Mouse (Mus musculus): ENCODE results near the gene Klk12.

The Klk12 gene

GRCm38 (mm10) chr7:43768597-43768996 lies at the start of gene Klk12:
Gene Klk12 (plus strand): TSS chr7:43768897.
- DNase-seq (ENCODE audit: low read depth, low spot score) = no peak

DNA sequence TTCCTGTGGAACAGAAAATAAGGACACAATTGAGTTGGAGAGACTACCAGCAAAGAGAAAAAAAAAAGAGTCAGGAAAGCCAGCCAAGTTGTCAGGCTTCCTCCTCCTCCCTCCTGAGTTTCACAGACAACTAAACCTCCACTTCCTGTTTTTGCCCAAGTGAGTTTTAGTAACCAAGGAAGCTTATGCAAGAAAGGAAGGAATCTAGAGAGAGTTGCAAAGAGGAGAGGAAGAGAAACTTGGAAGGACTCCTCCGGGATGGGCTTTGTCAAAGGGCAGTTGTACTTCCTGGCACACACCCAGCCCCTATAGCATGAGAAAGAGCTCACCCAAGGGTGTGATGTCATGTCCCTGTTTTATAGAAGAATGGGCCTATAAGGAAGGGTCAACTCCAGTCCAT lies 20.9 kb upstream of the Klk12 start:
- DNase-seq (ENCODE audit: low read depth, low spot score) = no peak

- DNase-seq (ENCODE audit: low read depth, low spot score) = no peak
Measured at GRCm38 (mm10) chr7:43752806-43753205, 15.9 kb upstream of the Klk12 start.

DNA sequence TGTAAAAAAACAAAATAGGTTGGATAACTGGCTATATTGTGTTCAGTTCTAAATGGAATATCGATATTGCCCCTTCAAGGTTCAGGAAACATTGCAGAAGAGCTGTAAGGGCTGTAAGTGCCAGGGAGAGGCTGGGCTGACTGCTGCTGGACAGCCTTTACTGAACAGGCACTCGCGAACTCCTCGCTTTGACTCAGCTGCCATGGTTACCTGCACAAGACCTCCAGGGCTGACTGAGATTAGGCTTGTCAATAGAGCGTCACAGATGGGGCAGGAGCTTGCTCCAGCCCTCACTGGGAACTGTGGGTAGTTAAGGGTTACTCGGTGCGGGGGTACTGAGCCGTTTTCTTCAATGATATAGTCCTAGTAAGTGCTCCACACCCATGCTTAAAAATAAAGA lies 2.2 kb upstream of the Klk12 start:
- no peak for DNase-seq (ENCODE audit: low read depth, low spot score)

DNA sequence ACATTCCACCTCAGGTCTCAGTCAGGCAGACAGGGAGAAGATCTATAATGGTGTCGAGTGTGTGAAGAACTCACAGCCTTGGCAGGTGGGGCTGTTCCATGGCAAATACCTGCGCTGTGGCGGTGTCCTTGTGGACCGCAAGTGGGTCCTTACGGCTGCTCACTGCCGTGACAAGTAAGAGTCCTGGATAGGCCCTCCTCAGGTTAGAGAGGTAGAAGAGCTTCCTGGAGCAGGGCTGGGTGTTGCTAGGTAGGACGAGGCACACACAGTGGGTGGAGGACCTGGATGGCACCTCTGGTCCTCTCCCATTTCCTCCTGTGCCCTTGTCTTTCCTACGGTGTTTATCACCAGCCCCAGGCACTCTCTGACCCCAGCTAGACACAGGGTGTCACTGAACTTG lies 939 bp downstream of the Klk12 start:
- no peak for DNase-seq (ENCODE audit: low read depth, low spot score)

DNA sequence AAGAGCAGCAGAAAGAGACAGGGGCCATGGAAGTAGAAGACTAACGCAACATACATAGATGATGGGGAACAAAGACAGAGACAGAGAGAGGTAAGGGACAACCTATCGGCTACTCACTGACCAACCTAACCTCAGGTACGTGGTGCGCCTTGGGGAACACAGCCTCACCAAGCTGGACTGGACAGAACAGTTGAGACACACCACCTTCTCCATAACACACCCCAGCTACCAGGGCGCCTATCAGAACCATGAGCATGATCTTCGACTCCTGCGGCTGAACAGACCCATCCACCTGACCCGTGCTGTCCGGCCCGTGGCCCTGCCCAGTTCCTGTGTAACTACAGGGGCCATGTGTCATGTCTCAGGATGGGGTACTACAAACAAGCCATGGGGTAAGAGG lies 2.0 kb downstream of the Klk12 start:
- no peak for DNase-seq (ENCODE audit: low read depth, low spot score)

GRCm38 (mm10) chr7:43771916-43772315 lies 3.2 kb downstream of the Klk12 start:
- DNase-seq (ENCODE audit: low read depth, low spot score) = no peak

- DNase-seq (ENCODE audit: low read depth, low spot score) = no peak
Measured at GRCm38 (mm10) chr7:43772901-43773300, 4.2 kb downstream of the Klk12 start.

DNA sequence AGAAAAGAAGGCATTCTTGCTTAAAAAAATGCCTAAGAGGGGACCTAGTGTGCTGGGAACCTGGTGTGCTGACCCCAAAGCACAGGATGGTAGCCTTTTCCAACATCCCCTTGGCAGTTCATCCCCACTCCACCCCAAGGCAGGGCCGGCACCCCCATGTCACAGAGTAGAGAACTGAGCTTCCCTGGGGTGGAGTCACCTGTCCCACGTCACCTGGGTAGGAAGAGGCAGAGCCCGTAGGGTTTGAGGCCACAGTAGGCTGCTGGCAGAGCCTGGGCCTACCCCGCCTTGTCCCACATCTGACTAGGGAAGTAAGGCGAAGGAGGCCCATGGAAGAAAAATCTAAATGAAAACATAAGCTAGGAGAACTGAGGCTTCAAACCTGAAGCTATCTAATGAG lies 5.7 kb downstream of the Klk12 start, which contains the start of gene Klk11:
Klk11 (plus strand) TSS at position 241 of the 400 bp plus-strand sequence.
- DNase-seq (ENCODE audit: low read depth, low spot score) = no peak

GRCm38 (mm10) chr7:43774802-43775201 lies 6.1 kb downstream of the Klk12 start:
- DNase-seq (ENCODE audit: low read depth, low spot score) = no peak

- DNase-seq (ENCODE audit: low read depth, low spot score) = no peak
Measured at GRCm38 (mm10) chr7:43775311-43776057, 6.8 kb downstream of the Klk12 start.

- DNase-seq (ENCODE audit: low read depth, low spot score) = no peak
Measured at GRCm38 (mm10) chr7:43776506-43776905, 7.8 kb downstream of the Klk12 start.

GRCm38 (mm10) chr7:43777423-43777822 lies 8.7 kb downstream of the Klk12 start:
- no peak for DNase-seq (ENCODE audit: low read depth, low spot score)

- no peak for DNase-seq (ENCODE audit: low read depth, low spot score)
Measured at GRCm38 (mm10) chr7:43778176-43778970, 9.7 kb downstream of the Klk12 start.

DNA sequence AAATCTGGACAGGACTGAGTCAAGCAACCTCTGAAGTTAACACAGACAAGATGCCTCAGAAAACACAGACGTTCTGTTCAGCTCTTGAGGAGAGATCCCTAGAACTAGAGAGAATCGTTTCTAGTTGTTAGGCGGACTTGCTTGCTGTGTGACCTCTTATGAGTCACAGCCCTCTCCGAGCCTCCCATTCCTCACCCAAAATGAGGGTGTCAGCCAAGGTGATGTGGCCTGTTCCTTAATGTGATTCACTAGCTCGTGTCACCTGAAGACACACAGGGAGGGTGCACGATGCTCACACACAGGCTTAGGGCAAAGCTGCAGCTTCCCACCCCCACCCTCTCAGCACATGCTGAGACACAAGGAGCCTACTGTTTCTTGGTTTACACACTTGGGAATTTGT lies 11.5 kb downstream of the Klk12 start:
- no peak for DNase-seq (ENCODE audit: low read depth, low spot score)

GRCm38 (mm10) chr7:43780746-43781145 lies 12.0 kb downstream of the Klk12 start, which contains the start of gene Klk10:
Gene Klk10 (plus strand): TSS chr7:43781035.
- DNase-seq (ENCODE audit: low read depth, low spot score) = no peak

- no peak for DNase-seq (ENCODE audit: low read depth, low spot score)
Measured at GRCm38 (mm10) chr7:43781541-43781940, 12.8 kb downstream of the Klk12 start.

GRCm38 (mm10) chr7:43782275-43783265 lies 13.9 kb downstream of the Klk12 start:
- DNase-seq (ENCODE audit: low read depth, low spot score) = peak; percentile 68

DNA sequence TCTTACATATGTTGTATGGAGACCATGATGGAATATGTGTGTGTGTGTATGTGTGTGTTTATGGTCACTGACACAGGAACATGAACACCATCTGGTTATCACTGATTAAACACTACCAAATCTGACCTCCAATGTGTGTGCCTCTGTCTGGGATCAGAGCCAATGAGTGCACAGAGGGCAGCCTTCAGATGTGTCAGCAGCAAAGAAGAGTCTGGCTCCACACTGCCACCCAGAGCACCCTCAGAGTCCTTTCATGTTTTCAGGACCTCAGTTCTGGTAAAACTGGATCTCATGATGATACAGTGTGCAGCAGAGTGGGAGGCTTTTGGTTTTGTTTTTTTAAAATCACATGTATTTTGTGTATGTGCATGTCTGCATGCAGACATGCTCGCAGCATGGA lies 16.6 kb downstream of the Klk12 start:
- no peak for DNase-seq (ENCODE audit: low read depth, low spot score)

GRCm38 (mm10) chr7:43788096-43788495 lies 19.4 kb downstream of the Klk12 start:
- no peak for DNase-seq (ENCODE audit: low read depth, low spot score)

- DNase-seq (ENCODE audit: low read depth, low spot score) = no peak
Measured at GRCm38 (mm10) chr7:43789295-43789694, 20.6 kb downstream of the Klk12 start.

- DNase-seq (ENCODE audit: low read depth, low spot score) = no peak
Measured at GRCm38 (mm10) chr7:43791591-43791990, 22.9 kb downstream of the Klk12 start, which contains the start of gene Klk9. Gene Klk9 (plus strand): TSS chr7:43791891.

All from WW6 (cell line).